Mouse (Mus musculus) ES-Bruce4 (cell line): ENCODE data around the gene Cdkl4. TPM values are rescaled to one million over a fixed set of nuclear protein-coding genes. Genes with fewer than 3 reads are reported as not detected.

ENCODE experiments used
- H3K27ac ChIP-seq: 2 replicates; pipeline ENCODE4 v1.5.1; 2012; ENCODE audit warnings: low read length, inconsistent platforms; ENCODE audit not compliant: insufficient read depth
- H3K27me3 ChIP-seq: 2 replicates; pipeline ENCODE4 v1.6.1; 2012; ENCODE audit warnings: mild to moderate bottlenecking, low read length, inconsistent platforms; ENCODE audit not compliant: control insufficient read depth, poor library complexity, insufficient read depth, severe bottlenecking
- H3K36me3 ChIP-seq: 2 replicates; pipeline ENCODE4 v1.6.1; 2012; ENCODE audit warnings: inconsistent platforms, mild to moderate bottlenecking, low read length, moderate library complexity; ENCODE audit not compliant: control insufficient read depth, poor library complexity, insufficient read depth, severe bottlenecking
- H3K4me1 ChIP-seq: one replicate; pipeline ENCODE4 v1.8.1; 2011; ENCODE audit warnings: low read length; ENCODE audit not compliant: control insufficient read depth, insufficient read depth
- H3K4me3 ChIP-seq: 2 replicates; pipeline ENCODE4 v1.5.1; 2011; ENCODE audit warnings: low read depth, mild to moderate bottlenecking, low read length
- H3K9ac ChIP-seq: 2 replicates; pipeline ENCODE4 v1.6.1; 2012; ENCODE audit warnings: low read depth, mild to moderate bottlenecking, inconsistent platforms; ENCODE audit not compliant: poor library complexity, severe bottlenecking
- H3K9me3 ChIP-seq: replicated peaks from 2 replicates; pipeline ENCODE4 v1.6.1; 2012; ENCODE audit warnings: mild to moderate bottlenecking, low read length, inconsistent platforms; ENCODE audit not compliant: control insufficient read depth, poor library complexity, insufficient read depth, severe bottlenecking
- CTCF ChIP-seq: IDR thresholded peaks from one replicate; pipeline ENCODE4 v1.8.1; 2011; ENCODE audit warnings: low read depth, low read length
- EP300 ChIP-seq: IDR thresholded peaks from 2 replicates; pipeline ENCODE4 v1.6.1; 2011; ENCODE audit warnings: low read depth, low read length; ENCODE audit not compliant: insufficient read depth
- POLR2A ChIP-seq: IDR thresholded peaks from one replicate; pipeline ENCODE4 v1.8.1; 2011; ENCODE audit warnings: low read length; ENCODE audit not compliant: insufficient read depth
- polyA plus RNA-seq: library from polyadenylated mRNA; stranded (reverse); fragments of >200 nt; gene quantifications from 2 replicates; pipeline ENCODE4 v1.2.4, GENCODE M21; 2011; ENCODE audit warnings: low read depth; ENCODE audit not compliant: missing spikeins, insufficient read depth, insufficient read length

The Cdkl4 gene
- polyA plus RNA-seq, 1 experiment = 0.78 TPM

DNA sequence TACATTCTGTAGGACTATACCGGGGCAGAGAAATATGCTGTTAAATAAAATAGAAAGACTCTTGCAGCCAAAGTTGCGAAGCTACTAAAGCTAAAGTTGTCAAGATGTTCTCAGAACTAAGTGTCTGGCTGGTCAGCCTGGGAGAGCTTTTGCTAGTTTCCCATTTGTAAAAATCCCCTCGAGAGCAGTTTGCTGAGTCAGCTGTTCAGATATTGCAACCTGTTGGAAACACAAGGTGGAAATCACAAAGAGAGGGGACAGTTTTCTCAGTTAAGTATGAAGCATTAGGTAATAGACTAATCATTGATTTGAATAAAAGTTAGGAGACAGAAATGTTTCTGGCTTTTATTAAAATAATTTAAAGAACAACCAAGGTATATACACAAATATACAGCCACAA is 54.4 kb downstream of the Cdkl4 start:
- no peak overlapping the region for H3K27ac ChIP-seq

DNA sequence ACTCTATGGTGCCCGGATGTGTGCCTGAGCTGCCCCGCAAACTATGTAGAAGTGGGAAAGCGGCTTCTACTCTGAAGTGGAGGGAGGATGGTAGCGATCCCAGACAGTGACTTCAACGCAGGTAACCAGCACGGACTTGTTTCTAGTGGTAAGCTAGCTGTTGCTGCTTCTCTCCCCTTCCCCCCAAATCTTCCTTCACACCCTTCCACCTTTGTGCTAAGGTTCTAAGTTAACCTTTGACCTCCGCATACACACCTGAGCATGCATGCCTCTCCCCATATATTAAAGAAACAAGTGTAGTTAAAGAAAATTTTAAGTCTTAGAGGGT is 55.4 kb downstream of the Cdkl4 start:
- H3K27me3 ChIP-seq = no peaks in the 10 kb centered on the region; the same call in 1 of the 2 replicates
- no peaks in the 10 kb centered on the region for H3K36me3 ChIP-seq
- H3K9ac ChIP-seq = no peak overlapping the region
- H3K27ac ChIP-seq = no peak overlapping the region
- no peaks in the 10 kb centered on the region for H3K9me3 ChIP-seq
- no peak for TF ChIP-seq EP300
- TF ChIP-seq CTCF = no peak
- TF ChIP-seq POLR2A = no peak
- H3K4me3 ChIP-seq = no peak overlapping the region
- no peaks in the 10 kb centered on the region for H3K4me1 ChIP-seq

More for the DNA sequence above, 54.4 kb downstream of the Cdkl4 start:
- Histone ChIP-seq H3K36me3 (no peaks in the 10 kb centered on the region), H3K9me3 (no peaks in the 10 kb centered on the region), H3K4me3 (no peak overlapping the region), H3K9ac (no peak overlapping the region), H3K4me1 (no peaks in the 10 kb centered on the region), H3K27me3 (no peaks in the 10 kb centered on the region; the same call in 1 of the 2 replicates)
- no peak for TF ChIP-seq POLR2A
- TF ChIP-seq CTCF = no peak
- no peak for TF ChIP-seq EP300

DNA sequence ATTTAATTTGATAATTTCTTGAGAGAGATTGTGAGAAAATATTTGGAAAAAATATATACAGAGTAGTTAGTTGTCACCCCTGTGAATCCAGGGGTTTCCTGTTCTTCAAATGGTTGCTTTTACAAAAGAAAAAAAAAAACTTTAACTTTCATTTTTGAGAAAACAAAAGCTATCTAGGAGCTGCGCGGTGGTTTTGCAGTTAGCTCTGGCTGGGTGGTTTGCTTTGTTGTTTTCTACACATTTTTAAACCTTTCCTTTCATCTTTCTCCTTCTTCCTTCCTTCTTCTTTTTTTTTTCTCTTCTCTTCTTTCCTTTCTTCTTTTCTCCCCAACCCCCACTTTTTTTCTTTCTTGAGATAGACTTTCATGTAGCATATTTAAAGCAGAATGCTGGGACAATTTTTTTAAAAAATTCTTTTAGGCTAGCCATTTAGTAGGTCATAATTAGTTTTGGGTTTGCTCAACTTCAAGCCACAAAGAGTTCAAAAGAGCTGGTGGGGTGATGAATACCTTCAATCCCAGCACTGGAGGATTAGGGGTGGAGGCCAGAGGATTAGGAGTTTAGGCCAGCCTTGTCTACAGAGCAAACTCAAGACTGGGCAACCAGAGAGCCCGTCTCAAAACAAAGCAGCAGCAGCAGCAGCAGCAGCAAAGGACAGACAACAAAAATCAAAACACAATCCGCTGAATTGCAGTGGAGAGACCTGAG is 55.9 kb downstream of the Cdkl4 start:
- no peak overlapping the region for H3K27ac ChIP-seq

DNA sequence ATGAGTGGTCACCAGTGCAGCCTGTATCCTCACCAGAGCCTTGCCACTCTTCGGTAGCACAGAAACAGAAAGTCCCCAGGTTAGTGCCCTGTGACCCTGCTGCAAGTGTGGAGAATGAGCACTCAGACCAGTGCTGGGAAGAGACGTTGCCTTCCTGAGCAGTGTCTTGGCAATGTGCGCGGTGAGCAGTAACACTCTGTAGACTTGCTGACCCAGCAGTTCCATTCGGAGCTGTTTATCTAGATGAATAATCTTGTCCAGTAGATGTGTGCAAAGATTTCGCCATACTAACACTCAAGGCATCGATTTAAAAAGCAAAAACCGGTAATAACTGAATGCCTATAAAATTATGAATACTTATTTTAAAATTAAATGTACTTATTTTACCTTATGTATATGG is 57.1 kb downstream of the Cdkl4 start:
- TF ChIP-seq POLR2A = no peak
- no peak for TF ChIP-seq CTCF
- TF ChIP-seq EP300 = no peak
- Histone ChIP-seq H3K9me3 (no peaks in the 10 kb centered on the region), H3K36me3 (no peaks in the 10 kb centered on the region), H3K27ac (no peak overlapping the region), H3K27me3 (no peaks in the 10 kb centered on the region), H3K4me3 (no peak overlapping the region), H3K4me1 (no peaks in the 10 kb centered on the region), H3K9ac (no peak overlapping the region)

More for the DNA sequence above, 55.9 kb downstream of the Cdkl4 start:
- Histone ChIP-seq H3K36me3 (no peaks in the 10 kb centered on the region), H3K4me1 (no peaks in the 10 kb centered on the region), H3K9me3 (no peaks in the 10 kb centered on the region), H3K4me3 (no peak overlapping the region), H3K9ac (no peak overlapping the region), H3K27me3 (no peaks in the 10 kb centered on the region)
- TF ChIP-seq POLR2A (no peak), EP300 (no peak), CTCF (no peak)

DNA sequence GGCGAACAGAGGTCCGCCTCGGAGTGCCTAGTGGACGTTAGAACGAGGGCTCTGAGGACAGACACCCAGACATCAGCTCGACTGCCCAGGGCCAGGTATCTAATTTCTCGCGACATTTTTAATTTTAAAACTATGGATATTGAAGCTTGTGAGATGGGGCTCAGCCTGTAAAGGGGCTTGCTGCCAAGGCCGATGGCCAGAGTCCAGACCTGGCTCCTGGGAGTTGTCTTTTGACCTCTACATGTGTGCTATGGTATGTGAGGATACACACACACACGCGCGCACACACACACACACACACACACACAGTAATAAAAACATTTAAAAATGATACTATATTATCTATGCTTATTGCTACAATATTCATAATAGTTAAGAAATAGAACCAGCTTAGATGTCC is 58.8 kb downstream of the Cdkl4 start:
- no peaks in the 10 kb centered on the region for H3K4me1 ChIP-seq
- H3K4me3 ChIP-seq = no peak overlapping the region
- H3K9me3 ChIP-seq = no peaks in the 10 kb centered on the region
- no peaks in the 10 kb centered on the region for H3K36me3 ChIP-seq
- no peak for TF ChIP-seq EP300
- TF ChIP-seq POLR2A = no peak
- TF ChIP-seq CTCF = no peak
- H3K9ac ChIP-seq = no peak overlapping the region
- H3K27ac ChIP-seq = no peak overlapping the region
- H3K27me3 ChIP-seq = no peaks in the 10 kb centered on the region

DNA sequence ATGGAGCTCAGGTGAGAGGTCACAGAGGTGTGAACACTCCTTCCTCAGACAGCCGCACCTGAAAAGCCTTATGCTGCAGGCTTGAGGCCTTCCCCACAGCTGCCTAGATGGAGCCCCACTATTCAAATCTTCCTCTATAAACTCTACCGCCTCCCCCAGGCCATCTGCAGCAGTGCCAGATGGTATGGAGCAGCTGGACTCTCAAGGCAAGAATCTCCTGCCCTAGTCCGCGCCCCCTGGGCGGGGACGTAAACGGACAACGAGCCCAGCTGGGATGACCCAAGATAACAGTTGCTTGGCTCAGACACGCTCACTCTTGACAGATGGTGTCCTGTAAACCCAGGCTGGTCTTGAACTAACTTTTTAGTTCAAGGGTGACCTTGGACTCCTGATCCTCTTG is 60.4 kb downstream of the Cdkl4 start:
- no peaks in the 10 kb centered on the region for H3K36me3 ChIP-seq

More for the DNA sequence above, 60.4 kb downstream of the Cdkl4 start:
- no peaks in the 10 kb centered on the region for H3K4me1 ChIP-seq
- no peak overlapping the region for H3K9ac ChIP-seq
- no peaks in the 10 kb centered on the region for H3K27me3 ChIP-seq
- TF ChIP-seq CTCF (peak; percentile 23), POLR2A (no peak), EP300 (peak; percentile 81)
- no peak overlapping the region for H3K4me3 ChIP-seq
- H3K27ac ChIP-seq = no peak overlapping the region
- no peaks in the 10 kb centered on the region for H3K9me3 ChIP-seq
